Mouse (Mus musculus): ENCODE measurements around the gene Edar. TPM values are rescaled to one million over a fixed set of nuclear protein-coding genes. Genes with fewer than 3 reads are reported as not detected.

Edar gene
- polyA plus RNA-seq, 1 experiment, result 0.44 TPM

DNA sequence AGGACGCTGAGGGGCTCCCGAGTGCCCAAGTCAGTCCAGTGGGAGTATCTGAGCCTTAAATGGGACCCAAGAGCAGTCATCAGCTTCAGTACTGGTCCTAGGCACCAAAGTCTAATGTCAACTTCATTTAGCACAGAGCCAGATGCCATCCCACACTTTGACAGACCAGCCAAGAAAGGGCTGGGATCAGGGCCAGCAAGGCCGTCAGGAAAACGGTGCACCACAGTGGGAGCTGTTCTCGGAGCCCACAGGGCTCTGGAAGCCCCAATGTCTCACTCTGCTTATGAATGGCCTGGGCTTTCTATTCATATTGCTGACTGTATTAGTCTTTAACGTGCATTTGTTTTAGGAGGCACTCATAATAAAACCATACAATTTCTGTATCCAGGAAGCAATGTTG, 36.2 kb downstream of the Edar start:
- no peaks in the 10 kb centered on the region for H3K4me1 ChIP-seq (ENCODE audit: control insufficient read depth, insufficient read depth, low read length)
- H3K27me3 ChIP-seq (ENCODE audit: control insufficient read depth, insufficient read depth, low read length), result no peaks in the 10 kb centered on the region
- TF ChIP-seq CTCF (IDR thresholded peaks at IDR 0.05; ENCODE audit: control insufficient read depth, insufficient read depth, insufficient replicate concordance, low read depth, low read length) (no peak), POLR2A (IDR thresholded peaks at IDR 0.05; ENCODE audit: control insufficient read depth, low read depth, low read length) (no peak)
- H3K36me3 ChIP-seq (ENCODE audit: control insufficient read depth, insufficient read depth, low read length), result no peaks in the 10 kb centered on the region
- H3K4me3 ChIP-seq (ENCODE audit: control insufficient read depth, low read depth, low read length), result no peak overlapping the region
- H3K27ac ChIP-seq (ENCODE audit: control insufficient read depth, insufficient read depth, low read depth, low read length), result no peak overlapping the region

DNA sequence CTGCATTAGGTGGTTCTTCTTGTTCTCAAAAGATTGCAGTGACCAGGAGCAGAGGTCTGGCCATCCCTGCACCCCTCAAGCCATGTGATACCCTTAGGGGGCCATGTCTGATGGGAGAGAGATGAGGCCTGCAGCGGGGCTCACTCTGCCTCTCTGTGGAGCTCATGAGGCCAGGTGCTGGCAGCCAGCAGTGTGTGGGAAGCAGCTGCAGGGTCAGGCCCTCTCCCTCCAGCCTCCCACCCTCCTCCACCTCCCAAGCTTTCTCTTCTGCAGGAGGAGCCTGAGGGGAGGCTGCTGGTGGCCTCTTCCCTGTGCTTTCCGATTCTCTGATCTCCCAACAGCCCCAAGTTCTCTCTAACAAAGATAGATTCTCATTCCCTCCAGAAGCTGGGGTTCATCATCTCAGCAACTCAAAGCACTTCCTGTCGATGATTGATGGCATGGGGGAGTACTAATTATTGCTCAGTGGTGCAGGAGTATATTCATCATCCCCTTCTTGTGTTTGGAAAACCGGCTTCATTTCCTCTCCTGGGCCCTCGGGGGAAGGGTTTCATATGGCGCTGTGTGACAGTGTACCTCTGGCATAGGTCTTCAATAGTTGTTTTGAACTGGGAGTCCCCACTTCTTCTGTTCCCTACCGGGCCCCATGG, 38.9 kb downstream of the Edar start:
- TF ChIP-seq CTCF (IDR thresholded peaks at IDR 0.05; ENCODE audit: control insufficient read depth, insufficient read depth, insufficient replicate concordance, low read depth, low read length) (no peak), POLR2A (IDR thresholded peaks at IDR 0.05; ENCODE audit: control insufficient read depth, low read depth, low read length) (no peak)
- Histone ChIP-seq H3K27me3 (ENCODE audit: control insufficient read depth, insufficient read depth, low read length) (no peaks in the 10 kb centered on the region), H3K36me3 (ENCODE audit: control insufficient read depth, insufficient read depth, low read length) (no peaks in the 10 kb centered on the region), H3K27ac (ENCODE audit: control insufficient read depth, insufficient read depth, low read depth, low read length) (no peak overlapping the region), H3K4me1 (ENCODE audit: control insufficient read depth, insufficient read depth, low read length) (no peaks in the 10 kb centered on the region), H3K4me3 (ENCODE audit: control insufficient read depth, low read depth, low read length) (no peak overlapping the region)

DNA sequence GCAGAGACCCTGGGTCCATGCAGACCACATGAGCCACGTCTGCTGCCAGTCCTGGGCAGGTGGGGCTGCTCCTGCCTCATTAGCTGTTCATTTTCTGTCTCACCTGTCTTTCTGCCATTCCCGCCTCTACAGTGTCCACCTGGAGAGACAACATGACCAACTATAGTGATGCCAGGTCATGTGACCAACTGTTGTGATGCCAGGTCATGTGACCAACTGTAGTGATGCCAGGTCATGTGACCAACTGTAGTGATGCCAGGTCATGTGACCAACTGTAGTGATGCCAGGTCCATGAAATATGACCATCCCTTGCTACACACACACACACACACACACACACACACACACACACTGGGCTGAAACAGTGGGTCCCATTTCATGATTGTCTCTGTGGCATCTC, 41.9 kb downstream of the Edar start:
- H3K27me3 ChIP-seq (ENCODE audit: control insufficient read depth, insufficient read depth, low read length), result no peaks in the 10 kb centered on the region
- no peak overlapping the region for H3K27ac ChIP-seq (ENCODE audit: control insufficient read depth, insufficient read depth, low read depth, low read length)
- TF ChIP-seq POLR2A (IDR thresholded peaks at IDR 0.05; ENCODE audit: control insufficient read depth, low read depth, low read length), result no peak
- TF ChIP-seq CTCF (IDR thresholded peaks at IDR 0.05; ENCODE audit: control insufficient read depth, insufficient read depth, insufficient replicate concordance, low read depth, low read length), result no peak

DNA sequence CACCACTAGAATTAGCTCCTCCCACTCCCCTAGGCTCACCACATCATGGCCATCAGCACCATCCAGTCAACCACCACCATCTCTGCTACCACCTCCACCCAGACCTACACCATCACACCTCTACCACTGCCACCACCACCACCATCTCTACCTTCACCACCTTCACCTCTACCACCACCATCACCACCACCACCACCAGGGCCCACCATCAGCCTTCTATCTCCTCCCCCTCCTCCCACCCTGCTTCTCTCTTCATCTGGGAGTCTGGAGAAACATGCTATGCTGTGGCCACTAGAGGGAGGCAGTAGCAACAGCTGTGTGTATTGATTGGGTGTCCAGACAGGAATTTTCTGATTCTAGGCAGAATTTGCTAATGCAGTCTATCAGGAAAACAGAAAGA, 47.9 kb downstream of the Edar start:
- Histone ChIP-seq H3K4me3 (ENCODE audit: control insufficient read depth, low read depth, low read length) (no peak overlapping the region), H3K4me1 (ENCODE audit: control insufficient read depth, insufficient read depth, low read length) (no peaks in the 10 kb centered on the region), H3K36me3 (ENCODE audit: control insufficient read depth, insufficient read depth, low read length) (no peaks in the 10 kb centered on the region), H3K27ac (ENCODE audit: control insufficient read depth, insufficient read depth, low read depth, low read length) (no peak overlapping the region), H3K27me3 (ENCODE audit: control insufficient read depth, insufficient read depth, low read length) (no peaks in the 10 kb centered on the region)
- TF ChIP-seq POLR2A (IDR thresholded peaks at IDR 0.05; ENCODE audit: control insufficient read depth, low read depth, low read length) (no peak), CTCF (IDR thresholded peaks at IDR 0.05; ENCODE audit: control insufficient read depth, insufficient read depth, insufficient replicate concordance, low read depth, low read length) (peak; percentile 15; the same call in 1 of the 2 replicates)

More for the DNA sequence above, 41.9 kb downstream of the Edar start:
- no peaks in the 10 kb centered on the region for H3K36me3 ChIP-seq (ENCODE audit: control insufficient read depth, insufficient read depth, low read length)
- H3K4me3 ChIP-seq (ENCODE audit: control insufficient read depth, low read depth, low read length), result no peak overlapping the region
- no peaks in the 10 kb centered on the region for H3K4me1 ChIP-seq (ENCODE audit: control insufficient read depth, insufficient read depth, low read length)

DNA sequence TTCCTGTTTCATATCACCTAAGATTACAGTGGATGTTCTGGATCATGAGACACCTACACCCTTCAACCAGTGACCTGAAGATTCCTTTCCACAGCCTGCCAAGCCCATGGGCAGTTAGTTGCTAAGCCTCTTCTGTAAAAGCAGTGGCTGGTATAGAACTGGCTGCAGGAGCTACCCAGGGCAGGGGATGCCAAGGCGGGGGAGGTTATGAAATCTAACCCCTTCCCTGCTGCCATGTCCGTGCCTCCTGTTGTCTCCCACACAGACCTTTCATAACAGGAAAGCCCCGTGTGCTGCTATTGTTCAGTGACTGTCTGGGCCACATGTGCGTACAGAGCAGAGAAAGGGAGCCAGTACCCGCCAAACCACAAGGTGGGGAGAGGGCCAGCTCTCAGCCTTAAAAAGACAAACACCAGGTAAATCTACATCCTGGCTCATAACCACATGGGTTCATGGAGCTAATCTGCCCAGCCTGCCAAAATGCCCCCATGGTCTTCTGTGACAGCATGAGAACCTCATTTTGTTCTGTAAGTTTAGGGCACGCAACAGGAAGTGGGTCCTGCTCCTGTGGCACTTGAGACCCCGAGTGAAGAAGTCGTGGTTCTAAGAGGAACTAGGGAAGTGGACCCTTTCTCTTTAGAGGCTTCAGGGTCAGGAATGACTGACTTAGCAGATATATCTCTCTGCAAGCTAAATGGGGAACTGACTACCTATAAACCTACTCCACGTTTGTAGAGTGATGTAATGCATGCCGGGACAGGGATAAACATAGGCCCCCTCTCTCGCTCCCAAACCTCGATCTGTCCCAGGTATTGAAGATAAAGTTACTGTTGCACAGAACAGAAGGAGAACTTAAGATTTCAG, 50.4 kb downstream of the Edar start:
- no peak overlapping the region for H3K27ac ChIP-seq (ENCODE audit: control insufficient read depth, insufficient read depth, low read depth, low read length)
- no peaks in the 10 kb centered on the region for H3K36me3 ChIP-seq (ENCODE audit: control insufficient read depth, insufficient read depth, low read length)
- H3K4me3 ChIP-seq (ENCODE audit: control insufficient read depth, low read depth, low read length), result no peak overlapping the region
- TF ChIP-seq POLR2A (IDR thresholded peaks at IDR 0.05; ENCODE audit: control insufficient read depth, low read depth, low read length) (no peak), CTCF (IDR thresholded peaks at IDR 0.05; ENCODE audit: control insufficient read depth, insufficient read depth, insufficient replicate concordance, low read depth, low read length) (no peak)
- no peaks in the 10 kb centered on the region for H3K4me1 ChIP-seq (ENCODE audit: control insufficient read depth, insufficient read depth, low read length)
- no peaks in the 10 kb centered on the region for H3K27me3 ChIP-seq (ENCODE audit: control insufficient read depth, insufficient read depth, low read length)

DNA sequence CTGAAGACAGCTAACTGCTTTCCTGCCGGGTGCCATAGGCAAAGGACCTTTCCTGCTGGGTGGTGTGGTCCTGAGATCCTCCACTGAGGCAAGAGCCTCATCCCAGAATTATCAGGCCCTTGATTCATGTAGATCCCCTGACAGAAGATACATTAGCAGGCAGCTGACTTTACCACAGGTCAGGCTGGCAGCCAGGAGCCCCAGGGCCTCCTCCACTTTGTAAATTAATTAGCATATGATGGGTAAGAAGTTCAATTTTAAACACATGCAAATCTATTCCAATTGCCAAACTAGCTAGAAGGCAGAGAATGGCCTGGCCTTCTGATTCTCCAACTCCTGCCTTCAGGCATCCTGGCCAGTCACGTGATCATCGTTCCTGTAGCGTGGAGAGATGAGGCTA, 56.2 kb downstream of the Edar start:
- no peak overlapping the region for H3K27ac ChIP-seq (ENCODE audit: control insufficient read depth, insufficient read depth, low read depth, low read length)

DNA sequence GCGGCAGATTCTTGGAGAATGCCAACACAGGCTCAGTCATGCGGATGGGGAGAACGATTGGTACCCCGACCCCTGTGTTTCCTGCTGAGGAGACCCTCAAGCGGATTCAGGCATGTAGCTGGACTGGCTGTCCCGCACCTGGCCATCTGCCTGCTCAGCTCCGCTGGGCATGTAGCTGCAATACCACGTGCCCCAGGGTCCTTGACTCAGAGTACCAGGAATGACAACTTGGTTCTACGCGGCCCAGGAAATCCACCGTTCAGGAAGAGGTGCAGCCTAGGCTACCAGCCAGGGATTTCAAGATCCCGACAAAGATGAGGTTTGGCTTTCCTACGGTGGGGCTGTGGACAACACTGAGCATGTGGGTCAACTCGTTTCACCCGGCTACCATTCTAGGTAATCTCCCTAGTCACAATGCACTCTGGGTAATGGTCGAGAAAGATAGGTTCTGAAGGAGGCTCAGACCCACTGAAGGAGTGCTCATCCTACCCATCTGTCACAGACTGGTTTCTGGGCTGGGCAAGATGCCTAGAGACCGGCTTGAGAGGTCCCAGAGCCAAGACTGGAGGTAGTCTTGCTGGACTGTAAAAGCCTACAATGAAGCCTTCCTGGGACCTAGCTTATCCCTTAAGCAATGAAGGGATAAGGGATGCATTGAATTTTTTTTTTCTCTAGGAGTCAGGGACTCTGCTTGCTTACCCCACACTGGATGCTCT, 56.8 kb downstream of the Edar start:
- no peak overlapping the region for H3K27ac ChIP-seq (ENCODE audit: control insufficient read depth, insufficient read depth, low read depth, low read length)
- H3K27me3 ChIP-seq (ENCODE audit: control insufficient read depth, insufficient read depth, low read length), result no peaks in the 10 kb centered on the region
- TF ChIP-seq CTCF (IDR thresholded peaks at IDR 0.05; ENCODE audit: control insufficient read depth, insufficient read depth, insufficient replicate concordance, low read depth, low read length), result no peak
- TF ChIP-seq POLR2A (IDR thresholded peaks at IDR 0.05; ENCODE audit: control insufficient read depth, low read depth, low read length), result no peak
- H3K36me3 ChIP-seq (ENCODE audit: control insufficient read depth, insufficient read depth, low read length), result no peaks in the 10 kb centered on the region
- H3K4me3 ChIP-seq (ENCODE audit: control insufficient read depth, low read depth, low read length), result no peak overlapping the region
- no peaks in the 10 kb centered on the region for H3K4me1 ChIP-seq (ENCODE audit: control insufficient read depth, insufficient read depth, low read length)

More for the DNA sequence above, 56.2 kb downstream of the Edar start:
- Histone ChIP-seq H3K36me3 (ENCODE audit: control insufficient read depth, insufficient read depth, low read length) (no peaks in the 10 kb centered on the region), H3K4me1 (ENCODE audit: control insufficient read depth, insufficient read depth, low read length) (no peaks in the 10 kb centered on the region), H3K27me3 (ENCODE audit: control insufficient read depth, insufficient read depth, low read length) (no peaks in the 10 kb centered on the region), H3K4me3 (ENCODE audit: control insufficient read depth, low read depth, low read length) (no peak overlapping the region)
- TF ChIP-seq CTCF (IDR thresholded peaks at IDR 0.05; ENCODE audit: control insufficient read depth, insufficient read depth, insufficient replicate concordance, low read depth, low read length) (no peak), POLR2A (IDR thresholded peaks at IDR 0.05; ENCODE audit: control insufficient read depth, low read depth, low read length) (no peak)
